Mouse (Mus musculus) lung, postnatal 0 days (tissue): Measurements from ENCODE around the gene Ccser1. TPM values are rescaled to one million over a fixed set of nuclear protein-coding genes. Genes with fewer than 3 reads are reported as not detected.

Experiments
- ATAC-seq: fragments of 200-750 bp; cut with Nextera tagmentation; 2 replicates; pipeline ENCODE4 v1.8.0; 2017; ENCODE audit warnings: moderate library complexity
- DNase-seq: peaks from one replicate; pipeline ENCODE4 v3.0.0-alpha.2; 2016; ENCODE audit warnings: low spot score
- H3K27ac ChIP-seq: fragments of 300-500 bp; sonication (generic); 2 replicates; pipeline ENCODE4 v1.5.1; 2014; ENCODE audit warnings: antibody characterized with exemption, mild to moderate bottlenecking, low read length, mixed read lengths
- H3K27me3 ChIP-seq: fragments of 300-500 bp; sonication (generic); replicated peaks from 2 replicates; pipeline ENCODE4 v1.6.1; 2014; ENCODE audit warnings: low read length, mixed read lengths; ENCODE audit not compliant: insufficient read depth
- H3K36me3 ChIP-seq: fragments of 300-500 bp; sonication (generic); 2 replicates; pipeline ENCODE4 v1.6.1; 2014; ENCODE audit warnings: low read length, mixed read lengths; ENCODE audit not compliant: insufficient read depth
- H3K4me1 ChIP-seq: fragments of 300-500 bp; sonication (generic); 2 replicates; pipeline ENCODE4 v1.6.1; 2014; ENCODE audit warnings: antibody characterized with exemption, low read depth, low read length, mixed read lengths; ENCODE audit not compliant: insufficient read depth
- H3K4me2 ChIP-seq: fragments of 300-500 bp; sonication (generic); replicated peaks from 2 replicates; pipeline ENCODE4 v1.6.1; 2014; ENCODE audit warnings: low read depth, mild to moderate bottlenecking, low read length, moderate library complexity, mixed read lengths
- H3K4me3 ChIP-seq: fragments of 300-500 bp; sonication (generic); 2 replicates; pipeline ENCODE4 v1.5.1; 2014; ENCODE audit warnings: low read depth, low read length
- H3K9ac ChIP-seq: fragments of 300-500 bp; sonication (generic); replicated peaks from 2 replicates; pipeline ENCODE4 v1.6.1; 2014; ENCODE audit warnings: low read depth, mild to moderate bottlenecking
- H3K9me3 ChIP-seq: fragments of 300-500 bp; sonication (generic); 2 replicates; pipeline ENCODE4 v1.6.1; 2016; ENCODE audit warnings: low read length, mixed read lengths
- CTCF ChIP-seq: IDR thresholded peaks from 2 replicates; pipeline ENCODE4 v1.5.1; 2016; ENCODE audit warnings: antibody characterized with exemption, mild to moderate bottlenecking
- EP300 ChIP-seq: IDR thresholded peaks from 2 replicates; pipeline ENCODE4 v1.6.1; 2016; ENCODE audit warnings: antibody characterized with exemption, mild to moderate bottlenecking, control low read depth
- WGBS: fragments of 180-500 bp; shearing (Covaris S2); extraction: QIAGEN DNeasy Blood & Tissue Kit; methylation state at CpG from one replicate; pipeline ENCODE4 v1.1.7; 2014; 5-methylcytosine and 5-hydroxymethylcytosine counted together
- polyA plus RNA-seq: library from polyadenylated mRNA; unstranded; fragments of >200 nt; fragmentation: Nextera tagmentation; extraction: Ambion mirVana; gene quantifications from 2 replicates; pipeline ENCODE4 v1.2.1, GENCODE M21; 2015

Gene Ccser1
- polyA plus RNA-seq, 1 experiment from 2014 or later, result 7.5 TPM

- Histone ChIP-seq H3K9me3 (no peaks in the 10 kb centered on the region), H3K36me3 (no peaks in the 10 kb centered on the region), H3K9ac (no peak overlapping the region), H3K4me1 (no peaks in the 10 kb centered on the region), H3K27me3 (no peaks in the 10 kb centered on the region), H3K4me3 (no peak overlapping the region), H3K4me2 (no peak overlapping the region), H3K27ac (no peak overlapping the region)
- TF ChIP-seq CTCF, result no peak
- no peak for TF ChIP-seq EP300
- 68% methylated on average over 4 of the region's 4 CpGs for WGBS
- ATAC-seq, result no peak
- DNase-seq, result no peak
Measured at GRCm38 (mm10) chr6:61898238-61898637, 718.1 kb downstream of the Ccser1 start.

GRCm38 (mm10) chr6:61902715-61903114 lies 722.6 kb downstream of the Ccser1 start:
- no peaks in the 10 kb centered on the region for H3K36me3 ChIP-seq
- H3K27me3 ChIP-seq, result no peaks in the 10 kb centered on the region
- DNase-seq (no peak), ATAC-seq (no peak)
- no peaks in the 10 kb centered on the region for H3K9me3 ChIP-seq
- WGBS, result 18% methylated on average over 1 of the region's 1 CpGs
- no peak overlapping the region for H3K4me2 ChIP-seq
- H3K4me1 ChIP-seq, result no peaks in the 10 kb centered on the region
- no peak overlapping the region for H3K4me3 ChIP-seq
- no peak overlapping the region for H3K9ac ChIP-seq
- H3K27ac ChIP-seq, result no peak overlapping the region
- TF ChIP-seq CTCF (peak; percentile 54), EP300 (no peak)

DNA sequence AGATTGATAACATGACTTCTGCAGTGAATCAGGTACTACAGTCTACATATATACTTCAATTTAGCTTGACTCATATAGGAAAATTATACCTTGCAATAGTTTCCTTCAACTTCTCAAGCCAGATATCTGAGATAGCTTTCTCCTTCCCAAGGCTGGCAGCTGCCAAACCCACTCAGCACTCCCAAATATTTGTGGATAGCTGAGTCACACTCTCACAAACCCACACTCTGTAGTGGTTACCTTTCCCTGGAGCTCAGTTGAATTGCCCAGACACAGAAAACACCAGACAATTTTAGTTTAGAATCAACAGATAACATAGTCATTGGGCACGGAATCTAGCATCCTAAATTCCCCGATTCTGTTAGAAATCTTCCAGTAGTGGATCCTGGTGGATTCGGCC lies 732.8 kb downstream of the Ccser1 start:
- no peak overlapping the region for H3K4me3 ChIP-seq
- DNase-seq (no peak), ATAC-seq (no peak)
- H3K27ac ChIP-seq, result no peak overlapping the region
- no peaks in the 10 kb centered on the region for H3K4me1 ChIP-seq
- 89% methylated on average over 3 of the region's 3 CpGs for WGBS
- no peaks in the 10 kb centered on the region for H3K36me3 ChIP-seq
- no peaks in the 10 kb centered on the region for H3K27me3 ChIP-seq
- TF ChIP-seq CTCF, result no peak
- no peak for TF ChIP-seq EP300
- no peak overlapping the region for H3K4me2 ChIP-seq
- H3K9me3 ChIP-seq, result no peaks in the 10 kb centered on the region
- H3K9ac ChIP-seq, result no peak overlapping the region

GRCm38 (mm10) chr6:61931622-61932021 lies 751.5 kb downstream of the Ccser1 start:
- ATAC-seq, result peak; percentile 89
- Histone ChIP-seq H3K4me1 (no peaks in the 10 kb centered on the region), H3K4me3 (no peak overlapping the region), H3K36me3 (no peaks in the 10 kb centered on the region), H3K9me3 (no peaks in the 10 kb centered on the region), H3K27me3 (no peaks in the 10 kb centered on the region), H3K9ac (no peak overlapping the region), H3K27ac (no peak overlapping the region), H3K4me2 (no peak overlapping the region)
- TF ChIP-seq EP300 (peak; percentile 69), CTCF (no peak)
- WGBS, result 54% methylated on average over 1 of the region's 1 CpGs
- DNase-seq, result peak; percentile 71

- no peak for TF ChIP-seq EP300
- TF ChIP-seq CTCF, result no peak
- H3K36me3 ChIP-seq, result no peaks in the 10 kb centered on the region
- 83% methylated on average over 1 of the region's 1 CpGs for WGBS
- H3K27ac ChIP-seq, result no peak overlapping the region
- no peak overlapping the region for H3K4me2 ChIP-seq
- no peaks in the 10 kb centered on the region for H3K27me3 ChIP-seq
- ATAC-seq, result no peak
- H3K4me3 ChIP-seq, result no peak overlapping the region
- H3K9me3 ChIP-seq, result no peaks in the 10 kb centered on the region
- no peaks in the 10 kb centered on the region for H3K4me1 ChIP-seq
- no peak overlapping the region for H3K9ac ChIP-seq
- no peak for DNase-seq
Measured at GRCm38 (mm10) chr6:61936656-61937055, 756.5 kb downstream of the Ccser1 start.

GRCm38 (mm10) chr6:61939236-61939635 lies 759.1 kb downstream of the Ccser1 start:
- WGBS, result 69% methylated on average over 1 of the region's 1 CpGs
- Histone ChIP-seq H3K4me3 (no peak overlapping the region), H3K36me3 (no peaks in the 10 kb centered on the region), H3K4me1 (no peaks in the 10 kb centered on the region), H3K4me2 (no peak overlapping the region), H3K9ac (no peak overlapping the region), H3K9me3 (no peaks in the 10 kb centered on the region), H3K27ac (no peak overlapping the region), H3K27me3 (no peaks in the 10 kb centered on the region)
- ATAC-seq, result no peak
- no peak for TF ChIP-seq EP300
- TF ChIP-seq CTCF, result no peak
- DNase-seq, result no peak

GRCm38 (mm10) chr6:61953703-61954102 lies 773.6 kb downstream of the Ccser1 start:
- ATAC-seq (no peak), DNase-seq (no peak)
- H3K36me3 ChIP-seq, result no peaks in the 10 kb centered on the region

More at GRCm38 (mm10) chr6:61953703-61954102, 773.6 kb downstream of the Ccser1 start:
- H3K9ac ChIP-seq, result no peak overlapping the region
- H3K4me2 ChIP-seq, result no peak overlapping the region
- H3K27me3 ChIP-seq, result no peaks in the 10 kb centered on the region
- WGBS, result 76% methylated on average over 2 of the region's 2 CpGs
- H3K4me1 ChIP-seq, result no peaks in the 10 kb centered on the region
- TF ChIP-seq CTCF, result no peak
- TF ChIP-seq EP300, result no peak
- no peak overlapping the region for H3K27ac ChIP-seq
- no peak overlapping the region for H3K4me3 ChIP-seq
- H3K9me3 ChIP-seq, result no peaks in the 10 kb centered on the region
